Mouse (Mus musculus): ENCODE data around the gene Pdlim4. TPM values are rescaled to one million over a fixed set of nuclear protein-coding genes. Genes with fewer than 3 reads are reported as not detected.
"Not testable (repeated sequence)": the region's sequence is repeated elsewhere in the genome, so short reads cannot be mapped to it uniquely, and the experiment has no call there.

Pdlim4 gene
- polyA plus RNA-seq, 1 experiment: 21.2 TPM

- Histone ChIP-seq H3K4me1 (ENCODE audit: control insufficient read depth, insufficient read depth, low read length) (peaks cover 9% of the 10 kb centered on the region), H3K27ac (ENCODE audit: insufficient read depth, low read length) (no peak overlapping the region), H3K4me3 (ENCODE audit: insufficient read depth, low read length) (no peak overlapping the region)
- TF ChIP-seq POLR2A (IDR thresholded peaks at IDR 0.05; ENCODE audit: extremely low read depth, insufficient read depth, low read length) (no peak), CTCF (IDR thresholded peaks at IDR 0.05; ENCODE audit: extremely low read depth, insufficient read depth, low read length) (no peak)
Observed at GRCm38 (mm10) chr11:54057428-54057827, 11.4 kb downstream of the Pdlim4 start.

DNA sequence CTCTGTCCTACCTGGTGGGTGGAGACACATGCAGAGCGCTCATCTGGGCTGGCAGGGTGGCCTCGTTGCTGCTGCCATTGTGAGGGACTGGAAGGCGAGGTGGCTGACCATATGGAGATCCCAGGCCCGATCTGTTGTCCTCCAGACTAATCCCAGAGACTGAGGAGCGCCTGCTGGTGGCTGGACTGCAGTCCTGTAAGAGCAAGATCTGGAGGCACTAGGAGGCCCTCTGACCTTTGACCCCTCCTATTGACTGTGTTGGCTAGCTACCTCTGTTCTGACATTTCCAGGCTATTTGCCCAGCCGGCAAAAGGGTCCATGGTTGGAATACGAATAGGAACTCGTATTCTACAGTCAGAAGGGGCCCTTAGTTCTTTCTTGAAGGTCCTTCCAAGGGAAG, 12.7 kb downstream of the Pdlim4 start:
- TF ChIP-seq CTCF (IDR thresholded peaks at IDR 0.05; ENCODE audit: extremely low read depth, insufficient read depth, low read length) (0 out of 2 replicates have a peak, but pooled peaks have one; percentile 17), POLR2A (IDR thresholded peaks at IDR 0.05; ENCODE audit: extremely low read depth, insufficient read depth, low read length) (no peak)
- Histone ChIP-seq H3K27ac (ENCODE audit: insufficient read depth, low read length) (no peak overlapping the region), H3K4me1 (ENCODE audit: control insufficient read depth, insufficient read depth, low read length) (peaks cover 7% of the 10 kb centered on the region), H3K4me3 (ENCODE audit: insufficient read depth, low read length) (no peak overlapping the region)

- H3K4me3 ChIP-seq (ENCODE audit: insufficient read depth, low read length): no peak overlapping the region
- no peak overlapping the region for H3K27ac ChIP-seq (ENCODE audit: insufficient read depth, low read length)
- H3K4me1 ChIP-seq (ENCODE audit: control insufficient read depth, insufficient read depth, low read length): peaks cover 9% of the 10 kb centered on the region
- TF ChIP-seq POLR2A (IDR thresholded peaks at IDR 0.05; ENCODE audit: extremely low read depth, insufficient read depth, low read length): no peak
- peak; percentile 62 for TF ChIP-seq CTCF (IDR thresholded peaks at IDR 0.05; ENCODE audit: extremely low read depth, insufficient read depth, low read length)
Observed at GRCm38 (mm10) chr11:54054257-54054656, 14.6 kb downstream of the Pdlim4 start.

GRCm38 (mm10) chr11:54053090-54053489, 15.7 kb downstream of the Pdlim4 start:
- TF ChIP-seq CTCF (IDR thresholded peaks at IDR 0.05; ENCODE audit: extremely low read depth, insufficient read depth, low read length) (no peak), POLR2A (IDR thresholded peaks at IDR 0.05; ENCODE audit: extremely low read depth, insufficient read depth, low read length) (no peak)
- no peak overlapping the region for H3K4me3 ChIP-seq (ENCODE audit: insufficient read depth, low read length)
- peaks cover 6% of the 10 kb centered on the region; the same call in 1 of the 2 replicates for H3K4me1 ChIP-seq (ENCODE audit: control insufficient read depth, insufficient read depth, low read length)
- no peak overlapping the region for H3K27ac ChIP-seq (ENCODE audit: insufficient read depth, low read length)

DNA sequence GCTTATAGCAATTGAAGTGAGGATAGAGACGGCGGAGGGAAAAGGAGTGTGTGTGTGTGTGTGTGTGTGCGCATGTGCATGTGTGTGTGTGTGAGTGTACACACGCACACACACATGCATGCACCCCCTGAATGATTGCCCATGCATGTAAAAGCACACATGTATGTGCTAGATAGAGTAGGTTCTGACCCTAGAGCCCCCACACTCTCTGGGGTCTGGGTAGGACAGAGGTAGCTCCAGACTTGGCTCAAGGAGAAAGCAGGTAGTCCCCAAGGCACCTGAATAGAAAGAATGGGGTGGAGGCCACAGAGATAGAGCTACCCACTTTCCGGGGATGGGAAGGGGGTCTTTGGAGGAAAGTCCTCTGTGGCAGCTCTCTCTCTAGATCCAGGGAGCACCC, 16.7 kb downstream of the Pdlim4 start:
- H3K4me3 ChIP-seq (ENCODE audit: insufficient read depth, low read length): no peak overlapping the region
- TF ChIP-seq POLR2A (IDR thresholded peaks at IDR 0.05; ENCODE audit: extremely low read depth, insufficient read depth, low read length) (no peak), CTCF (IDR thresholded peaks at IDR 0.05; ENCODE audit: extremely low read depth, insufficient read depth, low read length) (no peak)
- no peak overlapping the region for H3K27ac ChIP-seq (ENCODE audit: insufficient read depth, low read length)
- H3K4me1 ChIP-seq (ENCODE audit: control insufficient read depth, insufficient read depth, low read length): peaks cover 5% of the 10 kb centered on the region; the same call in 1 of the 2 replicates

DNA sequence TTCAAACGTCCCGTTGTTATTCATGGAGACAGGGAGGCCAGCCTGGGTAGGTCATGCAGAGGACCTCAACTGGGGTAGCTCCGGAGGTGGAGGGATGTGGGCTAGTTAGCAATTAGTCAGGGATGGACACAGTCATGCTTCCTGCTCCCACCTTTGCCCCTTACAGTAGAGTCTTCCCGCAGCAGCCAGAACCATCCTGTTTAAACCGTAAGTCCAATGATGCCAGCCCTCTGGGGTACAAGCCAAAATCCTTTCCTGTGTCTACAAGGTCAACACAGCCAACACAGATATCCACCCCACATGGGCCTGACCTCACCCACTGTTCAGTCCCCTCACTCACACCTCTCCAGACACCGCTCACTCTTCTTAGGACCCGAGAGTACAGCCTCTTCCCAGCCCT, 17.7 kb downstream of the Pdlim4 start:
- no peak for TF ChIP-seq POLR2A (IDR thresholded peaks at IDR 0.05; ENCODE audit: extremely low read depth, insufficient read depth, low read length)
- TF ChIP-seq CTCF (IDR thresholded peaks at IDR 0.05; ENCODE audit: extremely low read depth, insufficient read depth, low read length): no peak
- Histone ChIP-seq H3K4me3 (ENCODE audit: insufficient read depth, low read length) (no peak overlapping the region), H3K4me1 (ENCODE audit: control insufficient read depth, insufficient read depth, low read length) (peaks cover 5% of the 10 kb centered on the region; the same call in 1 of the 2 replicates), H3K27ac (ENCODE audit: insufficient read depth, low read length) (no peak overlapping the region)

GRCm38 (mm10) chr11:54050205-54050604, 18.6 kb downstream of the Pdlim4 start:
- TF ChIP-seq POLR2A (IDR thresholded peaks at IDR 0.05; ENCODE audit: extremely low read depth, insufficient read depth, low read length) (peak; percentile 39; the same call in 1 of the 2 replicates), CTCF (IDR thresholded peaks at IDR 0.05; ENCODE audit: extremely low read depth, insufficient read depth, low read length) (no peak)
- H3K4me1 ChIP-seq (ENCODE audit: control insufficient read depth, insufficient read depth, low read length): peaks cover 5% of the 10 kb centered on the region; the same call in 1 of the 2 replicates
- no peak overlapping the region for H3K27ac ChIP-seq (ENCODE audit: insufficient read depth, low read length)
- no peak overlapping the region for H3K4me3 ChIP-seq (ENCODE audit: insufficient read depth, low read length)

GRCm38 (mm10) chr11:54040676-54041075, 28.1 kb downstream of the Pdlim4 start:
- no peaks in the 10 kb centered on the region for H3K4me1 ChIP-seq (ENCODE audit: control insufficient read depth, insufficient read depth, low read length)
- TF ChIP-seq POLR2A (IDR thresholded peaks at IDR 0.05; ENCODE audit: extremely low read depth, insufficient read depth, low read length) (no peak), CTCF (IDR thresholded peaks at IDR 0.05; ENCODE audit: extremely low read depth, insufficient read depth, low read length) (no peak)
- H3K27ac ChIP-seq (ENCODE audit: insufficient read depth, low read length): no peak overlapping the region
- no peak overlapping the region for H3K4me3 ChIP-seq (ENCODE audit: insufficient read depth, low read length)

DNA sequence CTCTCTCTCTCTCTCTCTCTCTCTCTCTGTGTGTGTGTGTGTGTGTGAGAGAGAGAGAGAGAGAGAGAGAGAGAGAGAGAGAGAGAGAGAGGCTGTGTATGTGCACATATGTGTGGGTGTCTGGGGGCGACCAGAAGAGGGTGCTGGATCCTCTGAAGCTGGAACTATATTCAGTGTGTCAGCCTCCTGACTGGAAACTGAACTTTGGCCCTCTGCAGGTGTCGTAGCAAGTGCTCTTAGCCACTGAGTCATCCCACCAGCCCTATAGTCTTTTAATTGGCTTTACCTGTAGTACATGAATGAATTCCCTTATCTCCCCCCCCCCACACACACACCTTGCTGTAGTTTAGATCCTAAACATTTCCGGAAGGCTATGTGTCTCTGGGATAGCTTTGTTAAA, 35.9 kb downstream of the Pdlim4 start:
- H3K27ac ChIP-seq (ENCODE audit: insufficient read depth, low read length); H3K4me1 ChIP-seq (ENCODE audit: control insufficient read depth, insufficient read depth, low read length); H3K4me3 ChIP-seq (ENCODE audit: insufficient read depth, low read length): not testable (repeated sequence)

DNA sequence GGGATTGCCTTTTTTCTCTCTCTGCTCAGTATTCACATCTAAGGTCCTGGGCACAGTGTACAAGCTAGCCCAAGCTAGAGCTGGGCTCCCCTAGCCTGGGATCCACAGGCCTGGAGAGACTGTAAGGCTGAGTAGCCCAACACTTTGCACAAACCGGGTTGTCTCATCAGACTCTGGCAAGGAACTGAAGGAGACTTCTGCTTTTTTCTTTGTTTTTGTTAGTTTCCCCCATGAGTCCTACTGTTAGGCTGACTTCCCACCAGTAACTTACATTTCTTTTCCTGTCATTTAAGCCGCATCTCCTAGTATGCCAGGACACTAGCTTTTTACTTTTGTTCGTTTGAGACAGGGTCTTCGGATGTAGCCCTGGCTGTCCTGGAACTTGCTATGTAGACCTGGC, 39.8 kb downstream of the Pdlim4 start:
- no peak overlapping the region; the same call in 1 of the 2 replicates for H3K4me3 ChIP-seq (ENCODE audit: insufficient read depth, low read length)
- H3K4me1 ChIP-seq (ENCODE audit: control insufficient read depth, insufficient read depth, low read length): no peaks in the 10 kb centered on the region
- no peak overlapping the region for H3K27ac ChIP-seq (ENCODE audit: insufficient read depth, low read length)
- TF ChIP-seq POLR2A (IDR thresholded peaks at IDR 0.05; ENCODE audit: extremely low read depth, insufficient read depth, low read length) (no peak), CTCF (IDR thresholded peaks at IDR 0.05; ENCODE audit: extremely low read depth, insufficient read depth, low read length) (no peak)

Measured in cortical plate, adult 2 months (tissue).